Mouse (Mus musculus) lung, postnatal 0 days (tissue): ENCODE data around the gene Lrrc2.

Source experiments
- CTCF ChIP-seq: IDR thresholded peaks from 2 replicates; pipeline ENCODE4 v1.5.1; 2016; ENCODE audit warnings: antibody characterized with exemption, mild to moderate bottlenecking
- EP300 ChIP-seq: IDR thresholded peaks from 2 replicates; pipeline ENCODE4 v1.6.1; 2016; ENCODE audit warnings: antibody characterized with exemption, mild to moderate bottlenecking, control low read depth

DNA sequence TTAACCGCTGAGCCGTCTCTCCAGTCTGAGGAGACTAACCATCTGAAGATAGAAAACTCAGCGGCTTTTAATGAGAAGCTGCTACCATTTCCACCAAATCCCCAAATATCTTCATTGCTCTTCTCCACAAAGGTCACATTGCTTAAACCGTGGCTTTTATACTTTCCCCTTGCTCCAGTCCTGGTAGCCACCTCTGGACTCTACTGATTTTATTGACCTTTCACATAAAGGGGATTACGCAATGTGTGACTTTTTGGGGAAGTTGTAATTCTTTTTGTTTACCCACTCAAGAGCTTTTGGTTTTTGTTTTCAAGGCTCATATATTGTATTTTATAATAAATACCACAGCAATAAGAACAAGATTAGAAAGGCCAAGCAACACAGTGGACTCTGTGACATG is 34.2 kb downstream of the Lrrc2 start:
- TF ChIP-seq CTCF (no peak), EP300 (no peak)
